ENCODE assay signal across 8 mouse cellular contexts in the genomic region with DNA sequence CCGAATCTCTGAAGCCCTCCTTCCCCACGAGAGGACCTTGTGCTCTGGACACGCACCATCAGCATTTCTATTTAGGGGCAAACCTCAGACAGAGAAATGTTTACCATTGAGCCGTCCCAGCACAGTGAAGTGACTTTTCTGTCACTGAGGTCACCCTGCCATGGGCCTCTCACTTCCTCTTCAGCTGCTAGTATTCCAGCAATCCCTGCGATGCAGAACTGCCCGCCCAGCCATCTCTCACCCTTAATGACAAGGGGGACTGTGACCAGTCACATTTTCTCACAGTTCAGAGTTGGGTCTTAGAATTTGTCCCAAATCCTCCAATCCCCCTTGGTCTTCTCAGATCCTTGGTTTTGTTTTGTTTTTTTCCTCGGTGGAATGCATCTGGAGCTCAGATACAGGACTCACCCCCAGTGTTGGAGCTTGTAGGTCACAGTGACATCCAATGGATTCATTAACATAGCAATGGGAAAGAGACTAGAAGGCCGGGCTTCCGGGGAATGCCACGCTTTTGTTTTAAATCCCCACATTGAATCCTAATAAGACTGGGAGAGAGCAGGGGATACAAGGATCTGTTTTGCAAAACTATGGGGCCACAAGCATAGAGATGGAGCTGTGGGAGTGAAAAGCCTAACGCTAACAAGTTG. TPM values are rescaled to one million over a fixed set of nuclear protein-coding genes. Genes with fewer than 3 reads are reported as not detected.
DNase-seq lines count a peak whose midpoint lies in the region; ATAC-seq and TF ChIP-seq lines count a peak whose summit lies in the region.

No protein-coding gene starts in this region.

- H3K4me1 ChIP-seq in heart, embryonic 10.5 days = peaks cover 64% of the 10 kb centered on the region
- H3K4me1 ChIP-seq in kidney, postnatal 0 days (replicated peaks; ENCODE audit: insufficient read depth, low read length) = peaks cover 15% of the 10 kb centered on the region
- peaks cover 12% of the 10 kb centered on the region for H3K4me1 ChIP-seq in neural tube, embryonic 11.5 days (ENCODE audit: control insufficient read depth, insufficient read depth, low read length)

- H3K27ac ChIP-seq in heart, embryonic 10.5 days = peak overlapping the region; percentile 90
- H3K27ac ChIP-seq in kidney, postnatal 0 days = peak overlapping the region; percentile 6; the same call in 1 of the 2 replicates
- no peak overlapping the region for H3K27ac ChIP-seq in neural tube, embryonic 11.5 days (ENCODE audit: low read depth, low read length)

- H3K9ac ChIP-seq in kidney, postnatal 0 days (ENCODE audit: low read depth, low read length) = no peak overlapping the region
- H3K9ac ChIP-seq in neural tube, embryonic 11.5 days (ENCODE audit: low read length) = peak overlapping the region; percentile 15; the same call in 1 of the 2 replicates

- peak; percentile 59; the same call in 1 of the 2 replicates for ATAC-seq in kidney, postnatal 0 days (replicated peaks; ENCODE audit: low FRiP score, low read depth)
- 0 out of 2 replicates have a peak, but pooled peaks have one; percentile 27 for ATAC-seq in neural tube, embryonic 11.5 days (ENCODE audit: insufficient read depth, low FRiP score, low TSS enrichment)
- ATAC-seq in inflammation-experienced regulatory T-cells, adult 6 months = no peak

- 9% methylated on average over 11 of the region's 11 CpGs for WGBS in heart, embryonic 10.5 days
- 12% methylated on average over 11 of the region's 11 CpGs for WGBS in kidney, postnatal 0 days
- WGBS in neural tube, embryonic 11.5 days = 8% methylated on average over 11 of the region's 11 CpGs

- H3K36me3 ChIP-seq in heart, embryonic 10.5 days = no peaks in the 10 kb centered on the region
- no peaks in the 10 kb centered on the region for H3K36me3 ChIP-seq in kidney, postnatal 0 days (ENCODE audit: insufficient read depth, low read length)
- no peaks in the 10 kb centered on the region for H3K36me3 ChIP-seq in neural tube, embryonic 11.5 days (ENCODE audit: control insufficient read depth, insufficient read depth, low read length)

- no peaks in the 10 kb centered on the region for H3K9me3 ChIP-seq in heart, embryonic 10.5 days
- H3K9me3 ChIP-seq in kidney, postnatal 0 days (replicated peaks; ENCODE audit: low read length) = no peaks in the 10 kb centered on the region
- H3K9me3 ChIP-seq in neural tube, embryonic 11.5 days (ENCODE audit: control insufficient read depth, low read length) = no peaks in the 10 kb centered on the region

- no peak overlapping the region for H3K4me3 ChIP-seq in heart, embryonic 10.5 days
- no peak overlapping the region for H3K4me3 ChIP-seq in kidney, postnatal 0 days (replicated peaks; ENCODE audit: low read depth, low read length)
- H3K4me3 ChIP-seq in neural tube, embryonic 11.5 days (ENCODE audit: low read depth, low read length) = no peak overlapping the region

- no peak for TF ChIP-seq CTCF in kidney, postnatal 0 days (IDR thresholded peaks at IDR 0.05; ENCODE audit: low read depth)

- intact Hi-C loops in heart, postnatal 25 days (cut with DNase I) = loop anchor here (5.0 kb wide), 1 partner anchor 33 kb away; no protein-coding TSS in a partner anchor

- H3K4me2 ChIP-seq in kidney, postnatal 0 days (ENCODE audit: low read length) = no peak overlapping the region
- no peak overlapping the region for H3K4me2 ChIP-seq in neural tube, embryonic 11.5 days (ENCODE audit: low read depth)

- H3K27me3 ChIP-seq in heart, embryonic 10.5 days (ENCODE audit: insufficient read depth, poor library complexity, severe bottlenecking) = no peaks in the 10 kb centered on the region
- H3K27me3 ChIP-seq in kidney, postnatal 0 days (ENCODE audit: insufficient read depth, low read length) = no peaks in the 10 kb centered on the region
- H3K27me3 ChIP-seq in neural tube, embryonic 11.5 days (ENCODE audit: control insufficient read depth, insufficient read depth, low read length) = no peaks in the 10 kb centered on the region

- DNase-seq in heart, embryonic 10.5 days (ENCODE audit: low spot score) = peak; percentile 82
- DNase-seq in heart, postnatal 25 days (ENCODE audit: low spot score) = no peak
- DNase-seq in retina, postnatal 1 day = peak; percentile 24
- DNase-seq in retina, embryonic 14.5 days (ENCODE audit: low spot score) = no peak
- DNase-seq in kidney, postnatal 0 days (ENCODE audit: low spot score) = peak; percentile 79
- DNase-seq in neural tube, embryonic 11.5 days (ENCODE audit: low spot score) = peak; percentile 48
- no peak for DNase-seq in urinary bladder, adult 2 months (ENCODE audit: low spot score)

RNA-seq across cellular contexts. Expression of a gene that starts 0.4 kb away (rescaled TPM):
- 93.7 and 111 TPM in 2 replicates for polyA plus RNA-seq in heart, embryonic 10.5 days (2016; fragmentation: Nextera tagmentation; extraction: Ambion mirVana)
- total RNA-seq in heart, postnatal 25 days (2021) = 10 to 100 TPM; 48.3 to 57.7 TPM
- polyA plus RNA-seq in kidney, postnatal 0 days (2015; fragmentation: Nextera tagmentation; extraction: Ambion mirVana) = 82.4 and 84.5 TPM in 2 replicates
- polyA plus RNA-seq in neural tube, embryonic 11.5 days (2014; fragmentation: Nextera tagmentation; extraction: Ambion mirVana) = 35.2 and 39.9 TPM in 2 replicates
- 10 to 100 TPM; 23.9 to 54.9 (median 42.7) TPM for polyA plus RNA-seq in inflammation-experienced regulatory T-cells, adult 6 months (2017; shearing (Covaris generic))
- polyA plus RNA-seq in urinary bladder, adult 2 months (2012; rRNA removed) = 45.0 and 51.9 TPM in 2 replicates

Comparison
In these comparisons a context has a peak if more than half of its experiments do, and no peak if none do; other contexts are left out.
1. DNase-seq: peak in heart, embryonic 10.5 days (single experiment), retina, postnatal 1 day (single experiment), kidney, postnatal 0 days (single experiment) and neural tube, embryonic 11.5 days (single experiment); none in heart, postnatal 25 days (single experiment), retina, embryonic 14.5 days (single experiment) and urinary bladder, adult 2 months (single experiment).